Mouse (Mus musculus): ENCODE data around the gene Slc25a29.

Gene Slc25a29

GRCm38 (mm10) chr12:108794979-108795537 lies 40.6 kb downstream of the Slc25a29 start:
- DNase-seq (ENCODE audit: low spot score in 2 of 2): no peak

GRCm38 (mm10) chr12:108794078-108794711 lies 41.5 kb downstream of the Slc25a29 start:
- DNase-seq (ENCODE audit: low spot score in 2 of 2): peak; percentile 77 to 84

- peak; percentile 47 to 65 for DNase-seq (ENCODE audit: low spot score in 2 of 2)
Observed at GRCm38 (mm10) chr12:108793453-108793941, 42.2 kb downstream of the Slc25a29 start.

- DNase-seq (ENCODE audit: low spot score in 2 of 2): peak; percentile 98
Observed at GRCm38 (mm10) chr12:108792546-108793452, 42.9 kb downstream of the Slc25a29 start, which contains the start of gene Yy1. Gene Yy1, plus strand, starts transcription at chr12:108792973.

- peak; percentile 78 to 88 for DNase-seq (ENCODE audit: low spot score in 2 of 2)
Observed at GRCm38 (mm10) chr12:108792152-108792545, 43.5 kb downstream of the Slc25a29 start.

GRCm38 (mm10) chr12:108787329-108787728 lies 48.4 kb downstream of the Slc25a29 start:
- no peak for DNase-seq (ENCODE audit: low spot score in 2 of 2)

GRCm38 (mm10) chr12:108785161-108785560 lies 50.5 kb downstream of the Slc25a29 start:
- DNase-seq (ENCODE audit: low spot score in 2 of 2): no peak

GRCm38 (mm10) chr12:108780108-108780877 lies 55.4 kb downstream of the Slc25a29 start:
- no peak for DNase-seq (ENCODE audit: low spot score in 2 of 2)
